Mouse (Mus musculus): ENCODE measurements around the gene Plekhh3. TPM values are rescaled to one million over a fixed set of nuclear protein-coding genes. Genes with fewer than 3 reads are reported as not detected.
"Not testable (repeated sequence)": the region's sequence is repeated elsewhere in the genome, so short reads cannot be mapped to it uniquely, and the experiment has no call there.

Plekhh3 gene
- polyA plus RNA-seq, 1 experiment from 2014 or later = 22.1 TPM

- Histone ChIP-seq H3K27me3 (peaks cover 4% of the 10 kb centered on the region; the same call in 1 of the 2 replicates), H3K9ac (no peak overlapping the region), H3K27ac (0 out of 2 replicates have a peak overlapping the region, but pooled peaks have one; percentile 47), H3K9me3 (no peaks in the 10 kb centered on the region), H3K4me3 (peak overlapping the region; percentile 1; the same call in 1 of the 2 replicates), H3K4me1 (peaks cover 12% of the 10 kb centered on the region; the same call in 1 of the 2 replicates), H3K4me2 (peak overlapping the region; percentile 15; the same call in 1 of the 2 replicates), H3K36me3 (no peaks in the 10 kb centered on the region)
- WGBS = 21% methylated on average over 15 of the region's 15 CpGs
- no peak for ATAC-seq (ENCODE audit: insufficient number of reproducible peaks, low FRiP score, low TSS enrichment, low read depth)
These were observed 32.5 kb downstream of the Plekhh3 start for GRCm38 (mm10) chr11:101138536-101139181.

DNA sequence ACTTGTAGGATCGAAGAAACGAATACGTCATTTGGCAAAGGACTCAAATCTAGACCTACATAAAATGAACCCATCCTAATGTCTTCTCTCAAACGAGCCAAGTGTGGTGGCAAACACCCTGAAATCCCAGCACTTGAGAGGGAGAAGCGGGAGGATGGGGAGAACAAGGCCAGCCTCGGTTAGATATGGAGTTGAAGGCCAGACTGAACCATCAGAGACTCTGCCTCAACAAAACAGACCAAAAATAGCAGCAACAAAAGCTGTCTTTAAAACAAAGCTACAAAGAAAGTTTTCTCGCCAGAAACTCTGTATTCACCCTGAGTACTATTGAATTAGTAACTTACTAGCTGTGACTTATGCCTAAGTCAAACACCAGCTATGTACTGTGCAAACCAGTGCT, 34.2 kb downstream of the Plekhh3 start:
- no peak overlapping the region for H3K27ac ChIP-seq
- 75% methylated on average over 7 of the region's 7 CpGs for WGBS
- H3K4me3 ChIP-seq = no peak overlapping the region
- peaks cover 4% of the 10 kb centered on the region; the same call in 1 of the 2 replicates for H3K27me3 ChIP-seq
- peaks cover 12% of the 10 kb centered on the region; the same call in 1 of the 2 replicates for H3K4me1 ChIP-seq
- H3K9ac ChIP-seq = no peak overlapping the region
- H3K9me3 ChIP-seq = no peaks in the 10 kb centered on the region
- no peak for ATAC-seq (ENCODE audit: insufficient number of reproducible peaks, low FRiP score, low TSS enrichment, low read depth)
- no peak overlapping the region for H3K4me2 ChIP-seq
- H3K36me3 ChIP-seq = no peaks in the 10 kb centered on the region

GRCm38 (mm10) chr11:101134217-101134865, 36.8 kb downstream of the Plekhh3 start:
- 70% methylated on average over 13 of the region's 13 CpGs for WGBS
- no peaks in the 10 kb centered on the region for H3K36me3 ChIP-seq
- H3K4me3 ChIP-seq = no peak overlapping the region
- no peak overlapping the region for H3K4me2 ChIP-seq
- no peak overlapping the region for H3K9ac ChIP-seq
- no peak for ATAC-seq (ENCODE audit: insufficient number of reproducible peaks, low FRiP score, low TSS enrichment, low read depth)
- peaks cover 8% of the 10 kb centered on the region; the same call in 1 of the 2 replicates for H3K4me1 ChIP-seq
- H3K27ac ChIP-seq = no peak overlapping the region
- no peaks in the 10 kb centered on the region for H3K27me3 ChIP-seq
- H3K9me3 ChIP-seq = no peaks in the 10 kb centered on the region

- ATAC-seq (ENCODE audit: insufficient number of reproducible peaks, low FRiP score, low TSS enrichment, low read depth) = no peak
- Histone ChIP-seq H3K27ac (no peak overlapping the region), H3K9me3 (no peaks in the 10 kb centered on the region), H3K27me3 (no peaks in the 10 kb centered on the region), H3K4me2 (no peak overlapping the region), H3K9ac (no peak overlapping the region), H3K36me3 (no peaks in the 10 kb centered on the region), H3K4me3 (no peak overlapping the region), H3K4me1 (peaks cover 3% of the 10 kb centered on the region; the same call in 1 of the 2 replicates)
- WGBS = 63% methylated on average over 12 of the region's 12 CpGs
These were observed 38.1 kb downstream of the Plekhh3 start for GRCm38 (mm10) chr11:101133037-101133436.

- Histone ChIP-seq H3K27ac (no peak overlapping the region), H3K4me3 (no peak overlapping the region), H3K9me3 (no peaks in the 10 kb centered on the region), H3K4me2 (no peak overlapping the region), H3K36me3 (peaks cover 3% of the 10 kb centered on the region), H3K27me3 (no peaks in the 10 kb centered on the region), H3K4me1 (peaks cover 3% of the 10 kb centered on the region; the same call in 1 of the 2 replicates), H3K9ac (no peak overlapping the region)
- no peak for ATAC-seq (ENCODE audit: insufficient number of reproducible peaks, low FRiP score, low TSS enrichment, low read depth)
- WGBS = 79% methylated on average over 6 of the region's 6 CpGs
These were observed 39.5 kb downstream of the Plekhh3 start for GRCm38 (mm10) chr11:101131701-101132100.

DNA sequence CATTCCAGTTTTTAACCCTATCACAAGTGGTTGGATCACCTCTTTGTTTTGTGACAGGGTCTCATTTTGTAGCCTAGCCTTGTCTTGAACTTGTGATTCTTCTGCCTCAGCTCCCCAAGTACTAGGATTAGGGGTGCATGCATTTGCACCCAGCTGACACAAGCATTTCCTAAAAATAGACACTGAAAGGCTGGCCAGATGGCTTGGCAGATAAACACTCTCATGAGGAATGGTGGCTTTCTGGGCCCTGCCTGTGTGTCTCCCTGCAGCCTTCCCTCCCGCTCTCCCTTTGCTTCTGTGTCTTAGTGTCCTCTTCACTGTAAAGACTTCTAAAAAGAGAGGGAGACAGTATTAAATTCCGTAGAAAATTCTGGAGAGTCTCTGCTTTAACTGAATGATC, 40.0 kb downstream of the Plekhh3 start:
- Histone ChIP-seq H3K36me3 (peaks cover 8% of the 10 kb centered on the region), H3K9me3 (no peaks in the 10 kb centered on the region), H3K4me3 (no peak overlapping the region), H3K9ac (no peak overlapping the region), H3K27me3 (no peaks in the 10 kb centered on the region), H3K4me2 (no peak overlapping the region), H3K4me1 (peaks cover 3% of the 10 kb centered on the region; the same call in 1 of the 2 replicates), H3K27ac (no peak overlapping the region)
- 94% methylated on average over 2 of the region's 2 CpGs for WGBS
- ATAC-seq (ENCODE audit: insufficient number of reproducible peaks, low FRiP score, low TSS enrichment, low read depth) = no peak

- Histone ChIP-seq H3K9ac (no peak overlapping the region), H3K4me2 (no peak overlapping the region), H3K4me3 (no peak overlapping the region), H3K4me1 (peaks cover 3% of the 10 kb centered on the region; the same call in 1 of the 2 replicates), H3K36me3 (peaks cover 17% of the 10 kb centered on the region), H3K27me3 (no peaks in the 10 kb centered on the region), H3K9me3 (no peaks in the 10 kb centered on the region), H3K27ac (peak overlapping the region; percentile 38; the same call in 1 of the 2 replicates)
- no peak for ATAC-seq (ENCODE audit: insufficient number of reproducible peaks, low FRiP score, low TSS enrichment, low read depth)
- 34% methylated on average over 18 of the region's 18 CpGs for WGBS
These were observed 40.9 kb downstream of the Plekhh3 start for GRCm38 (mm10) chr11:101130056-101130756.

DNA sequence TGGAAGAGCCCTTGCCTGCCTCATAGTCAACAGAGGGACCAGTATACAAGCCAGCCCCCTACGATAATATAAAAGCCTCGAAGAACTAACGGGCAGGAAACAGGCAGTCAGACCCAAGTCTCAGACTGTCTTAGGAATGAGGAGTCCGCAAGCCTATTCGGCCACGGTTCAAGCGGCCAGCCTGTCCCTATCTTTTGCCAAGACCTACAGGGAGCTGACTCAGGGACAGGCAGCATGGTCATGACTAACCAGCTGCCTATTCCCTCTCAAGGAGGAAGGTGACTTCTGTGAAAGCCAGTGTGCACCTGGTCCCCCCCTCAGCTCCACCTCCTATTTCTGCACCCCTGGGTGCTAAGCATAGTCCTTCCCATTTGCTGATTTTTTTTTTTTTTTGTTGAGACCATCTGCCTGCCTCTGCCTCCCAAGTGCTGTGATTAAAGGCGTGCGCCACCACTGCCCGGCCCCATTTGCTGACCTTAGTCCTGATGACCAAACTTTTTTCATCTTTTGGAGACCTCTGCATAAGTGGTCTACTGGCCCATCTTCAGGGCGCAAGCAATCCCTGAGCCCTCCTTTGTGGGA, 42.1 kb downstream of the Plekhh3 start:
- WGBS = 86% methylated on average over 11 of the region's 11 CpGs
- ATAC-seq (ENCODE audit: insufficient number of reproducible peaks, low FRiP score, low TSS enrichment, low read depth) = no peak

GRCm38 (mm10) chr11:101127075-101127474, 44.1 kb downstream of the Plekhh3 start:
- Histone ChIP-seq H3K4me3 (no peak overlapping the region), H3K9ac (no peak overlapping the region), H3K27ac (no peak overlapping the region), H3K27me3 (no peaks in the 10 kb centered on the region), H3K4me1 (peaks cover 3% of the 10 kb centered on the region; the same call in 1 of the 2 replicates), H3K9me3 (no peaks in the 10 kb centered on the region), H3K4me2 (no peak overlapping the region), H3K36me3 (peaks cover 43% of the 10 kb centered on the region)
- ATAC-seq (ENCODE audit: insufficient number of reproducible peaks, low FRiP score, low TSS enrichment, low read depth) = no peak
- WGBS = 100% methylated on average over 1 of the region's 1 CpGs

More for the DNA sequence above, 42.1 kb downstream of the Plekhh3 start:
- Histone ChIP-seq H3K9me3 (no peaks in the 10 kb centered on the region), H3K4me2 (no peak overlapping the region), H3K9ac (no peak overlapping the region), H3K4me1 (peaks cover 3% of the 10 kb centered on the region; the same call in 1 of the 2 replicates), H3K27ac (no peak overlapping the region), H3K36me3 (peaks cover 25% of the 10 kb centered on the region), H3K27me3 (no peaks in the 10 kb centered on the region), H3K4me3 (no peak overlapping the region)

GRCm38 (mm10) chr11:101125008-101125407, 46.1 kb downstream of the Plekhh3 start:
- WGBS = 92% methylated on average over 8 of the region's 9 CpGs
- H3K27ac ChIP-seq, H3K4me2 ChIP-seq, H3K27me3 ChIP-seq, H3K4me1 ChIP-seq, H3K4me3 ChIP-seq, H3K9me3 ChIP-seq, H3K9ac ChIP-seq: not testable (repeated sequence)
- 0 out of 2 replicates have a peak, but pooled peaks have one; percentile 21 for ATAC-seq (ENCODE audit: insufficient number of reproducible peaks, low FRiP score, low TSS enrichment, low read depth)
- H3K36me3 ChIP-seq = peaks cover 43% of the 10 kb centered on the region

- not testable (repeated sequence) for H3K4me3 ChIP-seq; H3K4me2 ChIP-seq; H3K9ac ChIP-seq; ATAC-seq (ENCODE audit: insufficient number of reproducible peaks, low FRiP score, low TSS enrichment, low read depth); H3K27me3 ChIP-seq; H3K4me1 ChIP-seq; H3K27ac ChIP-seq; H3K9me3 ChIP-seq
- WGBS = 93% methylated on average over 8 of the region's 8 CpGs
- peaks cover 43% of the 10 kb centered on the region for H3K36me3 ChIP-seq
These were observed 46.7 kb downstream of the Plekhh3 start for GRCm38 (mm10) chr11:101124494-101124893.
